Mouse (Mus musculus): ENCODE measurements around the gene Vmn2r120. TPM values are rescaled to one million over a fixed set of nuclear protein-coding genes. Genes with fewer than 3 reads are reported as not detected.
"Not testable (repeated sequence)": the region's sequence is repeated elsewhere in the genome, so short reads cannot be mapped to it uniquely, and the experiment has no call there.

Vmn2r120 gene
- not detected in 2 replicates for polyA plus RNA-seq (2014; fragmentation: Nextera tagmentation; extraction: Ambion mirVana)

DNA sequence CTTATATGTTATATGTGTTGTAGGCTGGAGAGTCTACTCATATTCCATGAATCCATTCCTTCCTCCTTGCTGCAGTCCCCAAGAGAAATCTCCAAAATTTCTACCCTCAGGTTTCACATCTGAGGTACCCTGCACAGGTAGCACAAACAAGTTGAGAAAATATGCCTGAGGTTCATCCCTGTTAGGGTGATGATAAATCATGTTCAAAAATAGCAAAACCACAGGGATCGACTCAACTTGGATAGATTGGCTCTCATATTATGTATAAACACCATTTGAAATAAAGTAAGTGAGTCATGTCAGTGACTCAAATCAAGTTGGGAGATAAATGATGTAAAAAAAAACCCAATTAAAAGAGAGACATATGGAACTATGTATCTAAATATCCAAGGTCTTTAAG lies at the start of gene Vmn2r120:
Vmn2r120 (minus strand) TSS at position 101 of the 400 bp plus-strand sequence.
- H3K4me2 ChIP-seq, result no peak within 1 kb of the TSS
- ATAC-seq (replicated peaks; ENCODE audit: low FRiP score) (no peak), DNase-seq (ENCODE audit: low spot score) (no peak)
- no peaks in the 10 kb centered on the region for H3K4me1 ChIP-seq (replicated peaks; ENCODE audit: control insufficient read depth, insufficient read depth, low read length)
- no peaks in the 10 kb centered on the region for H3K27me3 ChIP-seq (replicated peaks; ENCODE audit: control insufficient read depth, insufficient read depth, low read length)
- no peak within 1 kb of the TSS for H3K4me3 ChIP-seq (ENCODE audit: low read depth, low read length)
- no peaks in the 10 kb centered on the region for H3K36me3 ChIP-seq (ENCODE audit: control insufficient read depth, insufficient read depth, low read length)
- 79% methylated on average over 1 of the region's 1 CpGs for WGBS
- no peaks in the 10 kb centered on the region for H3K9me3 ChIP-seq (ENCODE audit: control insufficient read depth, low read length)
- H3K27ac ChIP-seq (ENCODE audit: low read depth, low read length), result no peak within 1 kb of the TSS
- no peak within 1 kb of the TSS for H3K9ac ChIP-seq (ENCODE audit: low read depth, low read length)

DNA sequence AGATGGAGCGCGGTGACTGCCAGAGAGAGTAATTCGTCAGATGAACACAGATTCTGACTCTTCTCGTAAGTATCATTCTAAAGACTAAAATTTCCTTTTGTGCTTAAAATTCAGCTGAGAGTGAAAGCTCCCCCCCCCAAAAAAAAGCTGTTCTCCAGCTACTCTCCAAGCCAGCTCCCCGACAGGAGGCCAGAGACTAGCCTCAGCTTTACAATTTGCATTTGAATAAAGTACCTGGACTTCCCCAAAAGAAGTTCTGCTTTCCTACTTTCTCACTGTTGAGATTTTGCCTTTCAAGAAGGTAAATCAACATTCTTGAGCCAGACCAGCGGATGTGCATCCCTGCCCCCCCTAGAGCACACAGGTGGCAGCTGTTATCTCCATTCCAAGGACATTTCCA lies 42.0 kb upstream of the Vmn2r120 start:
- not testable (repeated sequence) for ATAC-seq (replicated peaks; ENCODE audit: low FRiP score); H3K4me1 ChIP-seq (replicated peaks; ENCODE audit: control insufficient read depth, insufficient read depth, low read length); H3K9me3 ChIP-seq (ENCODE audit: control insufficient read depth, low read length); H3K27ac ChIP-seq (ENCODE audit: low read depth, low read length); H3K9ac ChIP-seq (ENCODE audit: low read depth, low read length); H3K4me3 ChIP-seq (ENCODE audit: low read depth, low read length); DNase-seq (ENCODE audit: low spot score); H3K4me2 ChIP-seq; H3K36me3 ChIP-seq (ENCODE audit: control insufficient read depth, insufficient read depth, low read length); H3K27me3 ChIP-seq (replicated peaks; ENCODE audit: control insufficient read depth, insufficient read depth, low read length)
- WGBS, result 86% methylated on average over 6 of the region's 6 CpGs

DNA sequence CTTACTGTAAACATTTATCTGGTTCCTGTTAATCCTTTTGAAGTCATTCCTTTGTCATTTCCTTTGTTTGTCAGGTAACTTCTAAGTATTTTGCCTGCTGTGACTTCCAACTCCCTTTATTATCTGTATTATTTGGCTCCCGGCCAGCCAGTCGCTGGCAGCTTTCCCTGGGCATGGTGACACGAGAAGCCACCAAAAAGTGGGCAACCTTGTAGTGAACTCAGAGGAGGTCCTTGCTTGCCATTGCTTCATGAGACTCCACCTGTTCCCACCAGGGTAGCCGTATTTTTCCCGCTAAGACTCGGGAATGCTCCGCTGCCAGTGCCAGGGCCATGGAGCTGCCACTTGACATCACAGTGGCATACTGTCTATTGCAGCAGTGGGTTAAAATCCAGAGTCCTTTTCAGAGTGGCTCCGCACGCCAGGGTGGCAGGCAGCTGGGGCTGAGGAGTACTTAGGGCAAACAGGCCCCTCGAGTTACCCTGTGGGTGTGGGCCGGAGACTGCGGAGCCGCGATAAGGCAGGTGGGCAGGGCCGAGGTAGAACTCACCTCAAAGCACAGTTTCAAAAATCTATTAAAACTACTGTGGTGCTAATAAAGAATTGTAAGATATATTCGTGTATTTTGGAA lies 28.9 kb upstream of the Vmn2r120 start:
- WGBS, result 71% methylated on average over 16 of the region's 16 CpGs
- DNase-seq (ENCODE audit: low spot score), result no peak
- Histone ChIP-seq H3K4me3 (ENCODE audit: low read depth, low read length) (no peak overlapping the region), H3K4me1 (replicated peaks; ENCODE audit: control insufficient read depth, insufficient read depth, low read length) (no peaks in the 10 kb centered on the region), H3K9me3 (ENCODE audit: control insufficient read depth, low read length) (no peaks in the 10 kb centered on the region), H3K9ac (ENCODE audit: low read depth, low read length) (no peak overlapping the region), H3K27me3 (replicated peaks; ENCODE audit: control insufficient read depth, insufficient read depth, low read length) (no peaks in the 10 kb centered on the region), H3K4me2 (no peak overlapping the region), H3K36me3 (ENCODE audit: control insufficient read depth, insufficient read depth, low read length) (no peaks in the 10 kb centered on the region), H3K27ac (ENCODE audit: low read depth, low read length) (no peak overlapping the region)
- no peak for ATAC-seq (replicated peaks; ENCODE audit: low FRiP score)

Other genes with a start within 250 kb of the Vmn2r120 start
- gene Adgre1, start 186.8 kb downstream of the Vmn2r120 start, polyA plus RNA-seq (2014; fragmentation: Nextera tagmentation; extraction: Ambion mirVana), result 9.6 and 10.9 TPM in 2 replicates
- not detected in 2 replicates for gene Gm21834, start 196.7 kb upstream of the Vmn2r120 start, polyA plus RNA-seq (2014; fragmentation: Nextera tagmentation; extraction: Ambion mirVana)
- not detected in 2 replicates for gene Cntnap5c, start 224.1 kb upstream of the Vmn2r120 start, polyA plus RNA-seq (2014; fragmentation: Nextera tagmentation; extraction: Ambion mirVana)

All from liver, embryonic 11.5 days (tissue).